ENCODE assay signal across 8 mouse cellular contexts in the genomic region with DNA sequence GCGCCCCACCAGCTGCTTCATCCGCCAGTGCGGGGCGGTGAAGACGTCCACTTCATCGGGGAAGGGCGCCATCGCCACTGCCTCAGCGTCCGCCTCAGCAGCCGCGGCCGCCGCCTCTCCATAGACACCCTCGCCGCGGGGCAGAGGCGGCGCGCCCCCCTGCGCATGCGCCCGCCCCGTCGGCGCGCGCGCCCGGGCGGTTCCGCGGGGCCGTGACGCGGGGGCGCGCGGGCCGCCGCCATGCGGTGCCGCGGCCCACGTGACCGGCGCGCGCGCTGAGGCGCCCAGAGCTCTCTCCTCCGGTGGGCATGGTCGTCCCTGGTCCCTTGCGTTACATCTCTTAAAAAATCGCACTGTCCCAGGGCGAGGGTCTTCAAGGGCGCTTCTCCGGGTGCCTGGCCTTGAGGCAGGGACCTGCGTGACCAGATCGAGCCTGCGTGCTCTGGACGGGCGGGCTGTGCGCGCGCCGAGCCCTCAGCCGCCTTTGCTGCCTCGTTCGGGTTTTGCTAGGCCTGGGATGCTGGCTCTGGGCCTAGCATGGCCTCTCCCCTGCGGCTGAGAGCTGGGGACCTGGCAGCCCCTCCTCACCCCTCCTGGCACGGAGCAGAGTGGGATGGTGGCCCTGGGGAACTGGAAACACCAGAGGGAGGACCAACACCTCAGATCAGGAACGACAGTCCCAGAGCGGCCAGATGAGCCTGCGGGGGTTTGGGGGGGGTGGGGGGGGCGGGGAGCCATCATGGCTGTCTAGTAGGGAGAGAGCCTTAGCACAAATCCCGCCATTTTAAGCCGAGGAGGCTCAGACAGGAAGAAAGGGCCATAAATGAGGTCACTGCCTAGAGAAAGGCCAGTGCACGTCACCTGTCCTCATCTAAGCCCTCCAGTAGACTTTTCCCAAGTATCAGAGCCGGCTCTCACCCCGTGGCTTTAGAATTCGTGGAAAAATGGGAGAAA. TPM values are rescaled to one million over a fixed set of nuclear protein-coding genes. Genes with fewer than 3 reads are reported as not detected.
DNase-seq lines count a peak whose midpoint lies in the region; ATAC-seq and TF ChIP-seq lines count a peak whose summit lies in the region.

No protein-coding gene starts in this region.

- WGBS in forebrain, embryonic 12.5 days, result 3% methylated on average over 80 of the region's 82 CpGs
- 4% methylated on average over 67 of the region's 82 CpGs for WGBS in heart, postnatal 0 days
- WGBS in neural tube, embryonic 15.5 days, result 3% methylated on average over 54 of the region's 82 CpGs

- peak overlapping the region; percentile 96 for H3K27ac ChIP-seq in forebrain, embryonic 12.5 days
- H3K27ac ChIP-seq in heart, postnatal 0 days (ENCODE audit: low read depth), result peak overlapping the region; percentile 92
- H3K27ac ChIP-seq in neural tube, embryonic 15.5 days (replicated peaks), result peak overlapping the region; percentile 99

- peak; percentile 93 for ATAC-seq in forebrain, embryonic 12.5 days (ENCODE audit: low FRiP score)
- peak; percentile 93 for ATAC-seq in heart, postnatal 0 days (ENCODE audit: insufficient read depth, low read depth)
- ATAC-seq in neural tube, embryonic 15.5 days (ENCODE audit: low FRiP score), result peak; percentile 95

- no peaks in the 10 kb centered on the region for H3K27me3 ChIP-seq in E14TG2a.4 (ENCODE audit: insufficient read depth, low read length)
- H3K27me3 ChIP-seq in forebrain, embryonic 12.5 days, result no peaks in the 10 kb centered on the region
- no peaks in the 10 kb centered on the region for H3K27me3 ChIP-seq in heart, postnatal 0 days (ENCODE audit: control insufficient read depth, insufficient read depth, low read length)
- H3K27me3 ChIP-seq in neural tube, embryonic 15.5 days (replicated peaks), result no peaks in the 10 kb centered on the region

- H3K9ac ChIP-seq in forebrain, embryonic 12.5 days, result peak overlapping the region; percentile 97
- H3K9ac ChIP-seq in heart, postnatal 0 days (replicated peaks; ENCODE audit: low read depth, low read length), result peak overlapping the region; percentile 91
- peak overlapping the region; percentile 95 for H3K9ac ChIP-seq in neural tube, embryonic 15.5 days (replicated peaks)

- peaks cover 10% of the 10 kb centered on the region for H3K36me3 ChIP-seq in E14TG2a.4 (ENCODE audit: insufficient read depth, low read length)
- H3K36me3 ChIP-seq in forebrain, embryonic 12.5 days (replicated peaks), result no peaks in the 10 kb centered on the region
- no peaks in the 10 kb centered on the region for H3K36me3 ChIP-seq in heart, postnatal 0 days (replicated peaks; ENCODE audit: control insufficient read depth, insufficient read depth, low read length)
- no peaks in the 10 kb centered on the region for H3K36me3 ChIP-seq in neural tube, embryonic 15.5 days

- H3K4me3 ChIP-seq in E14TG2a.4 (replicated peaks; ENCODE audit: low read length), result peak overlapping the region; percentile 91
- H3K4me3 ChIP-seq in forebrain, embryonic 12.5 days (replicated peaks), result peak overlapping the region; percentile 96
- H3K4me3 ChIP-seq in heart, postnatal 0 days (ENCODE audit: low read depth, low read length), result peak overlapping the region; percentile 92
- H3K4me3 ChIP-seq in neural tube, embryonic 15.5 days (replicated peaks), result peak overlapping the region; percentile 87

- TF ChIP-seq CTCF in E14TG2a.4 (conservative IDR thresholded peaks at IDR 0.05; ENCODE audit: low read length), result no peak
- TF ChIP-seq CTCF in heart, postnatal 0 days (IDR thresholded peaks at IDR 0.05; ENCODE audit: low read depth), result no peak

- DNase-seq in c-Kit-positive CD71-positive TER-119-negative erythroid progenitor cells, embryonic 14.5 days (ENCODE audit: low read depth), result peak; percentile 45
- peak; percentile 64 for DNase-seq in heart, postnatal 0 days (ENCODE audit: low spot score)
- peak; percentile 82 to 90 for DNase-seq in kidney, postnatal 4 days
- DNase-seq in lung, adult 18-20 months, result peak; percentile 70
- DNase-seq in testis, postnatal 10 days (ENCODE audit: low spot score), result peak; percentile 86

- H3K4me1 ChIP-seq in E14TG2a.4 (replicated peaks; ENCODE audit: low read depth, low read length), result peaks cover 28% of the 10 kb centered on the region
- H3K4me1 ChIP-seq in forebrain, embryonic 12.5 days, result peaks cover 15% of the 10 kb centered on the region
- H3K4me1 ChIP-seq in heart, postnatal 0 days (ENCODE audit: control insufficient read depth, insufficient read depth), result peaks cover 6% of the 10 kb centered on the region; the same call in 1 of the 2 replicates
- peaks cover 19% of the 10 kb centered on the region for H3K4me1 ChIP-seq in neural tube, embryonic 15.5 days

- H3K9me3 ChIP-seq in E14TG2a.4 (ENCODE audit: low read length), result no peaks in the 10 kb centered on the region
- no peaks in the 10 kb centered on the region for H3K9me3 ChIP-seq in forebrain, embryonic 12.5 days
- no peaks in the 10 kb centered on the region for H3K9me3 ChIP-seq in heart, postnatal 0 days (replicated peaks; ENCODE audit: control insufficient read depth, low read length)
- H3K9me3 ChIP-seq in neural tube, embryonic 15.5 days (replicated peaks), result no peaks in the 10 kb centered on the region

- peak overlapping the region; percentile 66 for H3K4me2 ChIP-seq in forebrain, embryonic 12.5 days
- peak overlapping the region; percentile 76 for H3K4me2 ChIP-seq in heart, postnatal 0 days (ENCODE audit: low read depth, low read length)
- peak overlapping the region; percentile 83 for H3K4me2 ChIP-seq in neural tube, embryonic 15.5 days

- TF ChIP-seq EP300 in heart, postnatal 0 days (IDR thresholded peaks at IDR 0.05; ENCODE audit: low read depth), result no peak

RNA-seq across cellular contexts. Expression of gene Bst1, which starts 36.4 kb away (rescaled TPM):
- polyA plus RNA-seq in forebrain, embryonic 12.5 days (2016; fragmentation: Nextera tagmentation; extraction: Ambion mirVana), result not detected in 2 replicates
- 0.15 and 0.70 TPM in 2 replicates for total RNA-seq in heart, postnatal 0 days (2014; rRNA removed; ENCODE audit: low replicate concordance)
- 0.70 and 1.2 TPM in 2 replicates for polyA plus RNA-seq in heart, postnatal 0 days (2015; fragmentation: Nextera tagmentation; extraction: Ambion mirVana)
- 0.55 and 4.5 TPM in 2 replicates for polyA plus RNA-seq in neural tube, embryonic 15.5 days (2015; fragmentation: Nextera tagmentation; extraction: Ambion mirVana)

RNA-seq across cellular contexts. Expression of gene Fbxl5, which starts 39.2 kb away (rescaled TPM):
- polyA plus RNA-seq in forebrain, embryonic 12.5 days (2016; fragmentation: Nextera tagmentation; extraction: Ambion mirVana), result 70.1 and 70.5 TPM in 2 replicates
- total RNA-seq in heart, postnatal 0 days (2014; rRNA removed; ENCODE audit: low replicate concordance), result 48.9 and 56.0 TPM in 2 replicates
- 40.3 and 41.9 TPM in 2 replicates for polyA plus RNA-seq in heart, postnatal 0 days (2015; fragmentation: Nextera tagmentation; extraction: Ambion mirVana)
- polyA plus RNA-seq in neural tube, embryonic 15.5 days (2015; fragmentation: Nextera tagmentation; extraction: Ambion mirVana), result 73.5 and 74.1 TPM in 2 replicates

Comparison
In these comparisons a context has a peak if more than half of its experiments do, and no peak if none do; other contexts are left out.
1. Peak in every context shown above with its lines: DNase-seq, ATAC-seq, H3K4me3 ChIP-seq and H3K27ac ChIP-seq.